Mouse (Mus musculus): Measurements from ENCODE around the gene 6430571L13Rik. TPM values are rescaled to one million over a fixed set of nuclear protein-coding genes. Genes with fewer than 3 reads are reported as not detected.

6430571L13Rik gene
- polyA plus RNA-seq, 1 experiment from 2014 or later, result 9.1 TPM

- Histone ChIP-seq H3K36me3 (peaks cover 3% of the 10 kb centered on the region; the same call in 1 of the 2 replicates), H3K4me3 (replicated peaks) (no peak overlapping the region), H3K4me1 (no peaks in the 10 kb centered on the region), H3K27ac (replicated peaks) (no peak overlapping the region), H3K4me2 (no peak overlapping the region), H3K9me3 (replicated peaks) (no peaks in the 10 kb centered on the region), H3K9ac (replicated peaks) (no peak overlapping the region), H3K27me3 (replicated peaks) (no peaks in the 10 kb centered on the region)
- no peak for ATAC-seq (ENCODE audit: low FRiP score)
- WGBS, result 85% methylated on average over 11 of the region's 11 CpGs
These were observed 33.1 kb upstream of the 6430571L13Rik start for GRCm38 (mm10) chr9:107307099-107307872.

GRCm38 (mm10) chr9:107307886-107308285, 32.5 kb upstream of the 6430571L13Rik start:
- Histone ChIP-seq H3K9me3 (replicated peaks) (no peaks in the 10 kb centered on the region), H3K9ac (replicated peaks) (no peak overlapping the region)
- ATAC-seq (ENCODE audit: low FRiP score), result no peak

GRCm38 (mm10) chr9:107308346-107309000, 31.9 kb upstream of the 6430571L13Rik start:
- Histone ChIP-seq H3K4me1 (no peaks in the 10 kb centered on the region), H3K4me2 (no peak overlapping the region), H3K4me3 (replicated peaks) (no peak overlapping the region), H3K27me3 (replicated peaks) (no peaks in the 10 kb centered on the region), H3K9me3 (replicated peaks) (no peaks in the 10 kb centered on the region), H3K36me3 (no peaks in the 10 kb centered on the region), H3K9ac (replicated peaks) (no peak overlapping the region), H3K27ac (replicated peaks) (no peak overlapping the region)
- 90% methylated on average over 9 of the region's 9 CpGs for WGBS
- ATAC-seq (ENCODE audit: low FRiP score), result no peak

More at GRCm38 (mm10) chr9:107307886-107308285, 32.5 kb upstream of the 6430571L13Rik start:
- Histone ChIP-seq H3K27me3 (replicated peaks) (no peaks in the 10 kb centered on the region), H3K4me2 (no peak overlapping the region), H3K4me3 (replicated peaks) (no peak overlapping the region), H3K27ac (replicated peaks) (no peak overlapping the region), H3K36me3 (no peaks in the 10 kb centered on the region), H3K4me1 (no peaks in the 10 kb centered on the region)
- WGBS, result 69% methylated on average over 12 of the region's 12 CpGs

- 88% methylated on average over 9 of the region's 9 CpGs for WGBS
- Histone ChIP-seq H3K27me3 (replicated peaks) (no peaks in the 10 kb centered on the region), H3K4me2 (no peak overlapping the region), H3K9me3 (replicated peaks) (no peaks in the 10 kb centered on the region), H3K36me3 (no peaks in the 10 kb centered on the region), H3K4me3 (replicated peaks) (no peak overlapping the region), H3K27ac (replicated peaks) (no peak overlapping the region), H3K4me1 (no peaks in the 10 kb centered on the region), H3K9ac (replicated peaks) (no peak overlapping the region)
- ATAC-seq (ENCODE audit: low FRiP score), result no peak
These were observed 31.2 kb upstream of the 6430571L13Rik start for GRCm38 (mm10) chr9:107309171-107309570.

- no peak overlapping the region for H3K4me3 ChIP-seq (replicated peaks)
- no peaks in the 10 kb centered on the region for H3K36me3 ChIP-seq
- H3K9ac ChIP-seq (replicated peaks), result no peak overlapping the region
- no peak overlapping the region for H3K27ac ChIP-seq (replicated peaks)
- no peaks in the 10 kb centered on the region for H3K27me3 ChIP-seq (replicated peaks)
- no peak for ATAC-seq (ENCODE audit: low FRiP score)
- WGBS, result 73% methylated on average over 5 of the region's 5 CpGs
- H3K4me2 ChIP-seq, result no peak overlapping the region
- no peaks in the 10 kb centered on the region for H3K4me1 ChIP-seq
- no peaks in the 10 kb centered on the region for H3K9me3 ChIP-seq (replicated peaks)
These were observed 30.8 kb upstream of the 6430571L13Rik start for GRCm38 (mm10) chr9:107309600-107309999.

- Histone ChIP-seq H3K4me2 (no peak overlapping the region), H3K27me3 (replicated peaks) (no peaks in the 10 kb centered on the region), H3K36me3 (no peaks in the 10 kb centered on the region), H3K4me3 (replicated peaks) (no peak overlapping the region), H3K9ac (replicated peaks) (no peak overlapping the region), H3K9me3 (replicated peaks) (no peaks in the 10 kb centered on the region), H3K4me1 (no peaks in the 10 kb centered on the region), H3K27ac (replicated peaks) (no peak overlapping the region)
- 69% methylated on average over 10 of the region's 10 CpGs for WGBS
- no peak for ATAC-seq (ENCODE audit: low FRiP score)
These were observed 27.4 kb upstream of the 6430571L13Rik start for GRCm38 (mm10) chr9:107312811-107313584.

- Histone ChIP-seq H3K9me3 (replicated peaks) (no peaks in the 10 kb centered on the region), H3K27me3 (replicated peaks) (no peaks in the 10 kb centered on the region), H3K27ac (replicated peaks) (no peak overlapping the region), H3K4me2 (no peak overlapping the region), H3K36me3 (no peaks in the 10 kb centered on the region), H3K4me3 (replicated peaks) (no peak overlapping the region), H3K9ac (replicated peaks) (no peak overlapping the region), H3K4me1 (no peaks in the 10 kb centered on the region)
- 87% methylated on average over 3 of the region's 3 CpGs for WGBS
- no peak for ATAC-seq (ENCODE audit: low FRiP score)
These were observed 26.5 kb upstream of the 6430571L13Rik start for GRCm38 (mm10) chr9:107313926-107314325.

GRCm38 (mm10) chr9:107315791-107316190, 24.6 kb upstream of the 6430571L13Rik start:
- Histone ChIP-seq H3K27me3 (replicated peaks) (no peaks in the 10 kb centered on the region), H3K9ac (replicated peaks) (no peak overlapping the region), H3K4me2 (no peak overlapping the region), H3K4me1 (no peaks in the 10 kb centered on the region), H3K4me3 (replicated peaks) (no peak overlapping the region), H3K9me3 (replicated peaks) (no peaks in the 10 kb centered on the region), H3K27ac (replicated peaks) (no peak overlapping the region), H3K36me3 (no peaks in the 10 kb centered on the region)
- ATAC-seq (ENCODE audit: low FRiP score), result no peak
- WGBS, result 86% methylated on average over 2 of the region's 2 CpGs

- Histone ChIP-seq H3K4me3 (replicated peaks) (no peak overlapping the region), H3K4me2 (no peak overlapping the region), H3K9ac (replicated peaks) (no peak overlapping the region), H3K9me3 (replicated peaks) (no peaks in the 10 kb centered on the region), H3K4me1 (no peaks in the 10 kb centered on the region), H3K27ac (replicated peaks) (no peak overlapping the region), H3K36me3 (peaks cover 5% of the 10 kb centered on the region; the same call in 1 of the 2 replicates), H3K27me3 (replicated peaks) (no peaks in the 10 kb centered on the region)
- WGBS, result 86% methylated on average over 8 of the region's 8 CpGs
- no peak for ATAC-seq (ENCODE audit: low FRiP score)
These were observed 17.8 kb upstream of the 6430571L13Rik start for GRCm38 (mm10) chr9:107322461-107323050.

GRCm38 (mm10) chr9:107323558-107323957, 16.8 kb upstream of the 6430571L13Rik start:
- no peak overlapping the region for H3K9ac ChIP-seq (replicated peaks)
- no peaks in the 10 kb centered on the region for H3K9me3 ChIP-seq (replicated peaks)
- 59% methylated on average over 6 of the region's 6 CpGs for WGBS
- H3K27me3 ChIP-seq (replicated peaks), result no peaks in the 10 kb centered on the region
- H3K27ac ChIP-seq (replicated peaks), result no peak overlapping the region
- H3K4me2 ChIP-seq, result no peak overlapping the region
- H3K4me1 ChIP-seq, result no peaks in the 10 kb centered on the region
- H3K4me3 ChIP-seq (replicated peaks), result no peak overlapping the region
- no peak for ATAC-seq (ENCODE audit: low FRiP score)
- H3K36me3 ChIP-seq, result peaks cover 11% of the 10 kb centered on the region; the same call in 1 of the 2 replicates

- 66% methylated on average over 4 of the region's 4 CpGs for WGBS
- ATAC-seq (ENCODE audit: low FRiP score), result no peak
- H3K27ac ChIP-seq (replicated peaks), result no peak overlapping the region
These were observed 15.4 kb upstream of the 6430571L13Rik start for GRCm38 (mm10) chr9:107324799-107325561.

More at GRCm38 (mm10) chr9:107324799-107325561, 15.4 kb upstream of the 6430571L13Rik start:
- H3K9ac ChIP-seq (replicated peaks), result no peak overlapping the region
- no peaks in the 10 kb centered on the region for H3K9me3 ChIP-seq (replicated peaks)
- H3K27me3 ChIP-seq (replicated peaks), result no peaks in the 10 kb centered on the region
- H3K4me3 ChIP-seq (replicated peaks), result no peak overlapping the region
- H3K4me2 ChIP-seq, result no peak overlapping the region
- peaks cover 15% of the 10 kb centered on the region; the same call in 1 of the 2 replicates for H3K36me3 ChIP-seq
- H3K4me1 ChIP-seq, result no peaks in the 10 kb centered on the region

All from neural tube, embryonic 15.5 days (tissue).